Mouse (Mus musculus): ENCODE data around the gene Nub1.

DNA sequence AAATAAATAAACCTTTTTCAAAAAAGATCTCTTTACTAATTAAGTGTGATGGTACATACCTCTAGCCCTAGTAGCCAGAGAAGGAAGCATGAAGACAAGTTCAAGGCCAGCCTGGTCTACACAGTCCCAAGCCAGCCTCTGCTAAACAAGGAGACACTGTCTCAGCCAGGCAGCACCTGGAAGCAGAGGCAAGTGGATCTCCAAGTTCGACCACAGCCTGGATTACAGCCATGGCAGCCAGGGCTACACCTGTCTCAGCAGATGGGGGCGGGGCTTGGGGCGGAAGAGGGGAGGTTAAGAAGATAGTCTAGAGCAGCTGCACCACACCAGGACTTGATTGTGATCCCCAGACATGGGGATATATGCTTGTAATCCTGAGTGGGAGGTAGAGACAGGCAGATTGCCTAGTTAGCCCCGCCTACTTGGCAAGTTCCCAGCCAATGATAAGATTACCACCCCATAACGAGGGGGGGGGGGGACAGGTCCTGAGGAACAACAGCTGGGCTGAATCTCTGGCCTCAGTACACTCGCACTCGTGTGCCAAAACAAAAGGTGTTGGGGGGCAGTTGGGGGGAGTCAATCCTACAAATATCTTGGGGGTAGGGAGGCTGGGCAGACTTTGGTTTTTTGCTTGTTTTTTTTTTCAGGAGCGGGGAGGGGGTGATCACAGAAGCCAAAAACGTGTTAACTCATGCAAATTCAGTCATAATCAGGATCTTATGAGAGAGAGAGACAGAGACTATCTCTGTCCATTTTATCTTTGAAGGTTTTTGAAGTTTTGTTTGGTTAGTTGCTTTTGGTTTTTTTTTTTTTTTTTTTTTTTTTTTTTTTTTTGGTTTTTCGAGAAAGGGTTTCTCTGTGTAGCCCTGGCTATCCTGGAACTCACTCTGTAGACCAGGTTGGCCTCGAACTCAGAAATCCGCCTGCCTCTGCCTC lies 41.8 kb downstream of the Nub1 start:
- TF ChIP-seq CTCF (IDR thresholded peaks at IDR 0.05; ENCODE audit: low read depth, low read length) (no peak), POLR2A (IDR thresholded peaks at IDR 0.05; ENCODE audit: insufficient read depth, low read length) (no peak)
